Mouse (Mus musculus) limb, embryonic 10.5 days (tissue): ENCODE results near the gene 1700019A02Rik. TPM values are rescaled to one million over a fixed set of nuclear protein-coding genes. Genes with fewer than 3 reads are reported as not detected.

ENCODE experiments used
- polyA plus RNA-seq: library from polyadenylated mRNA; unstranded; fragments of >200 nt; fragmentation: Nextera tagmentation; extraction: Ambion mirVana; gene quantifications from 2 replicates; pipeline ENCODE4 v1.2.1, GENCODE M21; 2016

1700019A02Rik gene
- polyA plus RNA-seq, 1 experiment from 2014 or later = not detected

Other genes starting within 250 kb of the 1700019A02Rik start
- gene 1700019D03Rik, start 167.5 kb downstream of the 1700019A02Rik start, polyA plus RNA-seq = 0.84 and 1.1 TPM in 2 replicates
- gene Mstn, start 126.0 kb downstream of the 1700019A02Rik start, polyA plus RNA-seq = 0.88 and 1.2 TPM in 2 replicates
- gene Pms1, start 109.4 kb upstream of the 1700019A02Rik start, polyA plus RNA-seq = 25.8 and 30.3 TPM in 2 replicates
- gene Ormdl1, start 109.5 kb upstream of the 1700019A02Rik start, polyA plus RNA-seq = 64.2 and 66.8 TPM in 2 replicates
- gene Gm28778, start 109.5 kb upstream of the 1700019A02Rik start, polyA plus RNA-seq = not detected in 2 replicates
- 24.6 and 25.5 TPM in 2 replicates for gene Osgepl1, start 126.0 kb upstream of the 1700019A02Rik start, polyA plus RNA-seq
- not detected in 2 replicates for gene Asdurf, start 165.0 kb upstream of the 1700019A02Rik start, polyA plus RNA-seq
- 0.99 and 1.0 TPM in 2 replicates for gene Gm28551, start 165.0 kb upstream of the 1700019A02Rik start, polyA plus RNA-seq
- 83.2 and 86.8 TPM in 2 replicates for gene Asnsd1, start 165.1 kb upstream of the 1700019A02Rik start, polyA plus RNA-seq